Mouse (Mus musculus): Measurements from ENCODE around the gene Slc5a2. TPM values are rescaled to one million over a fixed set of nuclear protein-coding genes. Genes with fewer than 3 reads are reported as not detected.

Slc5a2 gene
- total RNA-seq (2022), result not detected

GRCm38 (mm10) chr7:128265411-128265810, at the start of gene Slc5a2:
Gene Slc5a2 (plus strand): TSS chr7:128265657.
- DNase-seq (ENCODE audit: low spot score in 2 of 2), result no peak

- DNase-seq (ENCODE audit: low spot score in 2 of 2), result no peak
Measured at GRCm38 (mm10) chr7:128219952-128220351, 45.5 kb upstream of the Slc5a2 start.

GRCm38 (mm10) chr7:128220936-128221335, 44.5 kb upstream of the Slc5a2 start:
- no peak for DNase-seq (ENCODE audit: low spot score in 2 of 2)

- no peak for DNase-seq (ENCODE audit: low spot score in 2 of 2)
Measured at GRCm38 (mm10) chr7:128231741-128232140, 33.7 kb upstream of the Slc5a2 start.

GRCm38 (mm10) chr7:128234796-128235195, 30.7 kb upstream of the Slc5a2 start:
- DNase-seq (ENCODE audit: low spot score in 2 of 2), result no peak

- no peak for DNase-seq (ENCODE audit: low spot score in 2 of 2)
Measured at GRCm38 (mm10) chr7:128235481-128235880, 30.0 kb upstream of the Slc5a2 start.

GRCm38 (mm10) chr7:128236426-128236825, 29.0 kb upstream of the Slc5a2 start:
- DNase-seq (ENCODE audit: low spot score in 2 of 2), result no peak

GRCm38 (mm10) chr7:128236856-128237592, 28.4 kb upstream of the Slc5a2 start, which contains the start of gene Armc5:
Gene Armc5 (plus strand): TSS chr7:128237342.
- DNase-seq (ENCODE audit: low spot score in 2 of 2), result peak; percentile 86 to 87

- DNase-seq (ENCODE audit: low spot score in 2 of 2), result no peak
Measured at GRCm38 (mm10) chr7:128237593-128237926, 27.9 kb upstream of the Slc5a2 start.

GRCm38 (mm10) chr7:128237927-128238778, 27.3 kb upstream of the Slc5a2 start, which contains the start of gene 9130023H24Rik:
Gene 9130023H24Rik (minus strand): TSS chr7:128238031.
- peak; percentile 98 to 99 for DNase-seq (ENCODE audit: low spot score in 2 of 2)

GRCm38 (mm10) chr7:128238991-128239390, 26.5 kb upstream of the Slc5a2 start:
- no peak for DNase-seq (ENCODE audit: low spot score in 2 of 2)

GRCm38 (mm10) chr7:128240131-128240784, 25.2 kb upstream of the Slc5a2 start:
- DNase-seq (ENCODE audit: low spot score in 2 of 2), result no peak

- DNase-seq (ENCODE audit: low spot score in 2 of 2), result no peak
Measured at GRCm38 (mm10) chr7:128242331-128242730, 23.1 kb upstream of the Slc5a2 start.

GRCm38 (mm10) chr7:128243921-128244320, 21.5 kb upstream of the Slc5a2 start:
- no peak for DNase-seq (ENCODE audit: low spot score in 2 of 2)

GRCm38 (mm10) chr7:128244410-128245025, 20.9 kb upstream of the Slc5a2 start:
- DNase-seq (ENCODE audit: low spot score in 2 of 2), result no peak

- no peak for DNase-seq (ENCODE audit: low spot score in 2 of 2)
Measured at GRCm38 (mm10) chr7:128245547-128245946, 19.9 kb upstream of the Slc5a2 start.

GRCm38 (mm10) chr7:128246496-128247391, 18.7 kb upstream of the Slc5a2 start, which contains the start of gene Tgfb1i1:
Gene Tgfb1i1 (plus strand): TSS chr7:128246812.
- peak; percentile 45 to 51 for DNase-seq (ENCODE audit: low spot score in 2 of 2)

GRCm38 (mm10) chr7:128247443-128247842, 18.0 kb upstream of the Slc5a2 start:
- peak; percentile 71 to 79 for DNase-seq (ENCODE audit: low spot score in 2 of 2)

GRCm38 (mm10) chr7:128248081-128249042, 17.1 kb upstream of the Slc5a2 start:
- DNase-seq (ENCODE audit: low spot score in 2 of 2), result no peak

Data from gastrocnemius, adult 8-10 months (tissue).